Mouse (Mus musculus) erythroblast, embryonic 14.5 days (primary cell): Measurements from ENCODE around the gene Rab38. TPM values are rescaled to one million over a fixed set of nuclear protein-coding genes. Genes with fewer than 3 reads are reported as not detected.

Experiments
- H3K27me3 ChIP-seq: 2 replicates; pipeline ENCODE4 v1.6.1; 2012; ENCODE audit warnings: inconsistent platforms; ENCODE audit not compliant: control insufficient read depth
- H3K36me3 ChIP-seq: 2 replicates; pipeline ENCODE4 v1.6.1; 2012; ENCODE audit warnings: mild to moderate bottlenecking, inconsistent platforms; ENCODE audit not compliant: control insufficient read depth
- H3K4me1 ChIP-seq: 2 replicates; pipeline ENCODE4 v1.6.1; 2012; ENCODE audit warnings: inconsistent platforms; ENCODE audit not compliant: control insufficient read depth
- H3K4me3 ChIP-seq: replicated peaks from 2 replicates; pipeline ENCODE3; 2012; ENCODE audit warnings: moderate library complexity, mild to moderate bottlenecking, inconsistent platforms
- H3K9me3 ChIP-seq: 2 replicates; pipeline ENCODE4 v1.6.1; 2012; ENCODE audit warnings: low read length, inconsistent platforms, mixed read lengths; ENCODE audit not compliant: control insufficient read depth
- GATA1 ChIP-seq: IDR thresholded peaks from 2 replicates; pipeline ENCODE4 v1.6.1; 2012; ENCODE audit warnings: low read length, inconsistent platforms, mixed read lengths
- TAL1 ChIP-seq: IDR thresholded peaks from 3 replicates; pipeline ENCODE4 v1.6.1; 2012; ENCODE audit warnings: low read length, inconsistent platforms, mixed read lengths
- polyA plus RNA-seq: library from polyadenylated mRNA; stranded (reverse); fragments of >175 nt; gene quantifications from 2 replicates; pipeline ENCODE4 v1.2.3, GENCODE M21; 2012

Gene Rab38
- 0.03 TPM in 1 of 2 replicates, not detected in the other for polyA plus RNA-seq

DNA sequence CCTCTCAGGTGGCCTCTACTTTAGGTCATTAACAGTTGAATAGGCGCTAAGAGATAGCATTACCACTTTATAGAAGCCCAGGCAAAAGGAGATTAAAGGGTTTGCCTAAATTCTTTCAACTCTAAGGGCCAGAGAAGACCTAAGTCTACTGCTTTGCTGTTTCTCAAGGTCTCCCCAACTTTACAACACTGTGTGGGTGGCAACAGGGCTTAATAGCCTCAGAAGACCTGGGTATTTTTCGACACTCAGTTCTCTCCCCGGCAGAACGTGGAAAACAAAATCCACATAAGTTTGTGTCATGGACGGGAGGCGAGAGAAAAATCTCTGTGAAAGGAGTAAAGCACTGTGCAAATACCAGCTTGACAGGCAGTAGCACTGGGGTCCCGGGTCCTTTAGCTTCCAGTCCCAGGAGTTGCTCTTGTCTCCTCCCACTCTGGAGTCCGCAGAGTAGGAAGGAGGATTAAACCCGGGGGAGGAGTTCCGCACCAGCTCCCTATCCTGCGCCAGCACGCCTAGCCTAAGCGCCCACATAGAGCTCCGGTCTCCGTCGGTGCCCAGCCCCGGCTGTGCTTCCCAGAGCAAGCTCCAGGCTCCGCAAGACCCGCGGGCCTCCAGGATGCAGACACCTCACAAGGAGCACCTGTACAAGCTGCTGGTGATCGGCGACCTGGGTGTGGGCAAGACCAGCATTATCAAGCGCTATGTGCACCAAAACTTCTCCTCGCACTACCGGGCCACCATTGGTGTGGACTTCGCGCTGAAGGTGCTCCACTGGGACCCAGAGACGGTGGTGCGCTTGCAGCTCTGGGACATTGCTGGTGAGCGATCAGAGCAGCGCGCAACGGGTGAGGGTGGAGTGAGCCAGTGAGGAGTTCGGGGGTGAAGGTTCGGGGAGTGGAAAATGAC, at the start of gene Rab38:
TSS of gene Rab38 (plus strand) at position 488 of the 906 bp plus-strand sequence.
- peaks cover 3% of the 10 kb centered on the region; the same call in 1 of the 2 replicates for H3K27me3 ChIP-seq
- no peaks in the 10 kb centered on the region for H3K36me3 ChIP-seq
- TF ChIP-seq TAL1 = no peak
- no peak for TF ChIP-seq GATA1
- H3K9me3 ChIP-seq = no peaks in the 10 kb centered on the region
- H3K4me1 ChIP-seq = peaks cover 7% of the 10 kb centered on the region
- peak within 1 kb of the TSS; percentile 63 for H3K4me3 ChIP-seq

DNA sequence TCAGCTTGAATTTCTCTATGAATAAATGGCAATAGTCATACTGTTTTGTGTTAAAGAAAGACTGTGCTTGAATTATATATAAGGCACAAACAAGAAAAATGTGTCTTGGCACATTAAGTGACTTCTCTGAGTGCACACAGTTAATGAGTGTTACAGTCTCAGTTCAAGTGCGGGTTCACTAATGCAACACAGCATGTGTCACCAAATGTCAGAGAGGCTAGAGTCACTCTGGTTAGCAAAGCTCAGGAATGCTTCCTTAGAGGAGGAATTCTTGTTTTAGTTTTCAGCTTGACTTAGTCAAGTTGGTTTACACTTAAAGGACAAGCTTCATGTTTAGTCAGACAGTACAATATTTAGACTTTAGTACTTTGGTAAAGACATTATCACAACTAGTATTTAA, 35.5 kb upstream of the Rab38 start:
- no peaks in the 10 kb centered on the region for H3K36me3 ChIP-seq
- TF ChIP-seq TAL1 (no peak), GATA1 (no peak)
- no peak overlapping the region for H3K4me3 ChIP-seq
- H3K9me3 ChIP-seq = no peaks in the 10 kb centered on the region
- H3K27me3 ChIP-seq = no peaks in the 10 kb centered on the region
- no peaks in the 10 kb centered on the region for H3K4me1 ChIP-seq

GRCm38 (mm10) chr7:88395745-88396144, 34.3 kb upstream of the Rab38 start:
- H3K4me1 ChIP-seq = no peaks in the 10 kb centered on the region
- TF ChIP-seq GATA1 (no peak), TAL1 (no peak)
- no peaks in the 10 kb centered on the region for H3K27me3 ChIP-seq
- no peak overlapping the region for H3K4me3 ChIP-seq
- no peaks in the 10 kb centered on the region for H3K9me3 ChIP-seq
- H3K36me3 ChIP-seq = no peaks in the 10 kb centered on the region

GRCm38 (mm10) chr7:88405311-88405710, 24.8 kb upstream of the Rab38 start:
- Histone ChIP-seq H3K4me1 (no peaks in the 10 kb centered on the region), H3K27me3 (no peaks in the 10 kb centered on the region), H3K4me3 (no peak overlapping the region), H3K9me3 (no peaks in the 10 kb centered on the region), H3K36me3 (no peaks in the 10 kb centered on the region)
- TF ChIP-seq TAL1 = no peak
- TF ChIP-seq GATA1 = no peak

DNA sequence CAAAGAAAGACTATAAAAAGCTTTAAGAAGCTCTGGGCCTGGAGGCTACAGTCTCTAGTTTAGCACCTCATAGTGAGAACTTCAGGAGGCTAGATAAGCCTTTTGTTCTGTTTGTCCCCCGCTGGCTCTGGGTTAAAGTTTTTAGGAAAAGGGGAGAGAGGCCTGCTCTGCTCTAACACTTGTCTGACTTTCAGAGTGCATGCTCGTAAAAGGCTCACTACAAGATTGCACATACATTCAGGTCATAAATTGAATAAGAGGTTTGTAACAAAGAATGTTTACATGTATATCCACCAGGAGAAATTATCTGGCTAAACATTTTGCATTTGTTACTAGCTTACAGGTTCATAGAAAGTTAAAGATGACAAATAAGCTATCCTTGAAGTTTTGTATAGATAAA, 23.6 kb upstream of the Rab38 start:
- no peaks in the 10 kb centered on the region for H3K4me1 ChIP-seq
- TF ChIP-seq GATA1 (no peak), TAL1 (no peak)
- H3K27me3 ChIP-seq = no peaks in the 10 kb centered on the region
- no peaks in the 10 kb centered on the region for H3K9me3 ChIP-seq
- H3K36me3 ChIP-seq = no peaks in the 10 kb centered on the region
- H3K4me3 ChIP-seq = no peak overlapping the region

- TF ChIP-seq TAL1 = no peak
- no peak for TF ChIP-seq GATA1
- no peaks in the 10 kb centered on the region for H3K9me3 ChIP-seq
- no peaks in the 10 kb centered on the region for H3K36me3 ChIP-seq
- H3K27me3 ChIP-seq = no peaks in the 10 kb centered on the region
- H3K4me1 ChIP-seq = no peaks in the 10 kb centered on the region
- no peak overlapping the region for H3K4me3 ChIP-seq
Observed at GRCm38 (mm10) chr7:88421821-88422220, 8.3 kb upstream of the Rab38 start.

GRCm38 (mm10) chr7:88423889-88424288, 6.2 kb upstream of the Rab38 start:
- Histone ChIP-seq H3K4me3 (no peak overlapping the region), H3K36me3 (no peaks in the 10 kb centered on the region), H3K4me1 (no peaks in the 10 kb centered on the region), H3K9me3 (no peaks in the 10 kb centered on the region), H3K27me3 (no peaks in the 10 kb centered on the region)
- TF ChIP-seq TAL1 = no peak
- no peak for TF ChIP-seq GATA1

- H3K27me3 ChIP-seq = peaks cover 3% of the 10 kb centered on the region; the same call in 1 of the 2 replicates
- H3K4me3 ChIP-seq = no peak overlapping the region
- peaks cover 7% of the 10 kb centered on the region for H3K4me1 ChIP-seq
- no peak for TF ChIP-seq GATA1
- no peaks in the 10 kb centered on the region for H3K9me3 ChIP-seq
- no peaks in the 10 kb centered on the region for H3K36me3 ChIP-seq
Observed at GRCm38 (mm10) chr7:88425744-88426143, 4.3 kb upstream of the Rab38 start.

- Histone ChIP-seq H3K27me3 (peaks cover 3% of the 10 kb centered on the region; the same call in 1 of the 2 replicates), H3K4me1 (peaks cover 7% of the 10 kb centered on the region), H3K36me3 (no peaks in the 10 kb centered on the region), H3K4me3 (no peak overlapping the region), H3K9me3 (no peaks in the 10 kb centered on the region)
- TF ChIP-seq TAL1 = no peak
- no peak for TF ChIP-seq GATA1
Observed at GRCm38 (mm10) chr7:88427484-88427883, 2.6 kb upstream of the Rab38 start.
